Mouse (Mus musculus) heart, postnatal 25 days (tissue): ENCODE results near the gene Azin2. TPM values are rescaled to one million over a fixed set of nuclear protein-coding genes. Genes with fewer than 3 reads are reported as not detected.

Source experiments
- DNase-seq: peaks from one replicate; pipeline ENCODE4 v3.0.0; 2022; ENCODE audit warnings: low spot score
- intact Hi-C: fragments of 180-260 bp; cut with DNase I; formaldehyde crosslinking; loops from one replicate; pipeline ENCODE4 v1.15.1; 2025
- total RNA-seq, 2 experiments: library from RNA; stranded (reverse); gene quantifications; 2 replicates each; pipeline ENCODE4 v1.2.3; 2021

The Azin2 gene
- total RNA-seq, 2 experiments from 2014 or later: 2.1 to 3.2 TPM

DNA sequence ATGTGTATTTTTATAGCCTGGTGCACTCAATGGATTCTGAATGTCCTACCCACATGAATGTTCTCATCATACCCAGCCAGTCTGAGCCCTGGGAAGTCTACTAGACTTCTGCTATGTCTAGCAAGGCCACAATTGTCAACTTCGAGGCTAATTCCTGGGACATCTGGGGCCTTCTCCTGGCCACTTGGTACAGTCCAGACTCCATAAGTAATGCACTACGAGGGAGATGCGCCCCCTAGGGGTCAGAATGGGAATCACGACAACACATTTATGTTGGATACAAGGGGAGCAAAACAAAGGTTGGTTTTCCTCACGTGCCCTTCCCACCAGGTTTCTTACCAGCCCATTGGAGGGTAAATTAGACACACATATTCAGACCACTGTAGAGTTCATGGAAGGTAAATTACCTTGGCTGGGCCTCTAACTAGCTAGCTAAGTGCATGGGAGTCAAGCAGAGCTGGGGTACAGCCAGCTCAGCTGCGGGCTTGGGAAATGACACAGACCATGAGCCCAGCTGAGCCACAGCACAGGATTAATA is 14.0 kb downstream of the Azin2 start:
- no peak for DNase-seq
- intact Hi-C loops: no loop called here

- no peak for DNase-seq
- intact Hi-C loops: no loop called here
Measured at GRCm38 (mm10) chr4:128947326-128947933, 14.8 kb downstream of the Azin2 start.

DNA sequence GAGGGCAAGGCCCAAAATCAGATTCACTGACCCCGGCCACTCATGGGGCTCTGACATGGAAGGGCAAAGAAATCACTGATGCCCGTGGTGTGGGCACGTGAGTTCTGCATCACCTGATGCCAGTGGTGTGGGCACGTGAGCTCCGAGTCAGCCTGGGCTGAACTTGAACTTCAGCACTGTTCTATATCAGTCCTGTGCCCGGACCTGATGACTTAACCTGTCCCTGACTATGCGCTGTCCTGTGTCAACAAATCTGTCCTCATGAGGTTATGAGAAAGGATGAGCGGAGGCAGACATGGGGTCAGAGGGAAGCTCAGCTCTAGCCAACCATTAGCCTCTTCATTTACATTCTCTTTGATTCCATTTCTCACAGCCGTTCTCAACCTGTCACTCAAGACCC is 15.5 kb downstream of the Azin2 start:
- intact Hi-C loops: no loop called here
- DNase-seq: no peak

- DNase-seq: no peak
- intact Hi-C loops: no loop called here
Measured at GRCm38 (mm10) chr4:128942346-128942745, 19.9 kb downstream of the Azin2 start.

GRCm38 (mm10) chr4:128935595-128935994 is 26.6 kb downstream of the Azin2 start:
- DNase-seq: no peak
- intact Hi-C loops: no loop called here

DNA sequence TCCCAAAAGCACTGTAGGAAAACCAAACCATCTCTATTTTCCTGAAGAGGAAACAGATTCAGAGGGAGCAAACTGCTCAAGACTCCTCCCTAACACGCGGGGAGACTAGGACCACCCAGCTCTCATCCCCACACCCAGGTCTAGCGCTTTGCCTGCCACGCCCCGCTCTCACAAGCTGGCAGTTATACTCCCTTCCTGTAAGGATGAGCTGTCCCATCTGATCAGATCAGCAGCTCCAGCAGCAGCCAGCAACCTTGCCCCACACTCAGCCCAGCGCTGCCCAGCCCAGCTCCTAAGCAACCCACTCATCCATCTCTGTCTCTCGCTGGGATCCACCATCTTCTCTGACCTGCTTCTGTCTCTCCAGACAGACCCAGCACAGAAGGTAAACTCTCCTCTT is 29.5 kb downstream of the Azin2 start:
- intact Hi-C loops: no loop called here

GRCm38 (mm10) chr4:128924841-128925606 is 37.2 kb downstream of the Azin2 start:
- DNase-seq: peak; percentile 53
- intact Hi-C loops: loop anchor here (5.0 kb wide), 1 partner anchor 157 kb away; no protein-coding TSS in a partner anchor

More for the DNA sequence above, 29.5 kb downstream of the Azin2 start:
- no peak for DNase-seq

DNA sequence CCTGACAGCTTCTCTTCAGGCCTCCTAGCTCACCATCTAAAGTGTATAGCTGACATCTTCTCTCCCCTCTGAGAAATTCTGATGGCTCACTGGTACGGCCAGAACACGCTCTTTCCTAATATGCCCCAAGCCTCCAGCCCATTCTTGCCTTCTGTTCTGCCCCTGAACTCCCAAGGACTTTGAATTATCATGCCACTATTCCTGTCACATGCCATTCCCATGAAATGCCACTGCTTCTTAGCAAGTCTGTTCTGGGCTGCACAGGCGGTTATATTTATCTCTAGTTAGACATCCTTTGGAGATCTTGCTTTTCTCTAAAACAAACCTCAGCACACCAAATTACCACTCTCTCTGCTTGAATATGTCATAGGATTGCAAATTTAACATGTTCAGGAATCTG is 38.6 kb downstream of the Azin2 start:
- intact Hi-C loops: no loop called here
- DNase-seq: no peak

DNA sequence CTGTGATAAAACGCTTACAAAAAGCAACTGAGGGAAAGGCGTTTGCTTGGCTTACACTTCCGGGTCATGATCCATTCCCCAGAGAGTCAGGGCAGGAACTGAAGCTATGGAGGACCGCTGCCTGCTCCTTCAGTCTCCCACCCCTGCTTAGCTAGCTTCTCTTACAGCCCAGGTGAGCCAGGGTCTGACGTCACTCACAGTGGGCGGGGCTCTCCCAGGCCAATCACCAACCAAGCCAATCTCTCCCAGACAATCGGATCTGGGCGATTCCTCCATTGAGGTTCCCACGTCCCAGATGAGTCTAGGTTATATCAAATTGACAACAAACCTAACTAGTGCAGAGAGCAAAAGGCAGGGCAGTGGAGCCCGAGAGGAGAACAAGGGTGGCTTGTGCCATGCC is 43.1 kb downstream of the Azin2 start:
- no peak for DNase-seq
- intact Hi-C loops: no loop called here

GRCm38 (mm10) chr4:128918187-128918586 is 44.1 kb downstream of the Azin2 start:
- intact Hi-C loops: no loop called here
- no peak for DNase-seq

DNA sequence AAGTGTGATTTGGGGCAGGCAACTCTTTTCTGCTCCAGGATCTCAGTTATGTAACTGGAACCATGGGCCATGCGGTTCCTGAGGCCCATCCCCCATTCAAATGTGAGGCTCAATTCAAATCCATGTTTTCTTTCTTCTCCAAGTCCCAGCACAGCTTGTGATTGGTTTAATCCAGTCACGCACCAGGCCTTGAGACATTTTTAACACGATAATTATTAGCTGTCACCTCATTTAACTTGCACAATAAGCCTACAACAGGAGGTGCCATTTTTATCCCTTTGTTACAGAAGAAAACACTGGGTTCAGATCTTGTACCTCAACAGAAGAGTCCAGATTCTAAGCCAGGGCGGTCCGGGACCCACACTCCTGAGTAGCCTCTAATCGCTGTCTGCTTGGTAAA is 44.5 kb downstream of the Azin2 start:
- no peak for DNase-seq
- intact Hi-C loops: no loop called here

GRCm38 (mm10) chr4:128917119-128917518 is 45.1 kb downstream of the Azin2 start:
- DNase-seq: no peak
- intact Hi-C loops: no loop called here

GRCm38 (mm10) chr4:128913794-128914193 is 48.4 kb downstream of the Azin2 start:
- DNase-seq: no peak
- intact Hi-C loops: no loop called here

GRCm38 (mm10) chr4:128912085-128912484 is 50.2 kb downstream of the Azin2 start:
- intact Hi-C loops: no loop called here

DNA sequence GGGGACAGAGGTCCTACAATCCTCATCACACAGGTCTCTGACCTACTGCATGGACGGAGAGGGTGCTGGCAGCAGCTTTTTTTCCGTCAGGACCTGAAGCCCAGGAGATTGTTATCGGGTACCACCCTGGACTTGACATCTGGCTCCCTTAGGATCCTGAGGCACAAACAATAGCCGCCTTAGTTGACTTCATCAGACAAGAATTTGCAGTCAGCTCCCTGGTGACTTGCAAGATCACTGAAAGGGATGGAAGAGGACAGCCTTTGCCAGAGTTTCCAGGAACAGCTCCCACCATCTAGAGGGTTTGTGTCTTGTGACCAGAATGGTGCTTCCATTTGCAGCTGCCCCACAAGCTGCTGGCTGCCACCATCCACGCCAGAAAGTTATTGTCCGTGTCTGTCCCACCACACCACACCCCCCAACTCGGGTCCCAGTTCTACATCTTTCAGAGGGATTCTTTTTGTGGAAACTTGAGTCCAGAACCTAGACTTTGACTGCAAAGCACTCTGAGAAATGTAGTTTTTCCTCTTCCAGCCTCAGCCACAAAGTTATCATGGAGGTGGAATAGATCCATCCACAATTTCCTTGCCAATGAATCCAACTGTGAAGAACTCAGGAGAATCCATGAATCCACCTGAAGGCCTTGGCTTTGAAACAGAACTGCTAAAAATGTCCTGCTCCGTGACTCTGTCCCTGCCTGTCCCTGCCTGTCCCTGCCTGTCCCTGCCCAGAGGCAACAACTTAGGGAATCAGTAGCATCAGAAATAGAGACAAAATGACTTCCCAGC is 51.8 kb downstream of the Azin2 start:
- intact Hi-C loops: no loop called here
- no peak for DNase-seq

More at GRCm38 (mm10) chr4:128912085-128912484, 50.2 kb downstream of the Azin2 start:
- no peak for DNase-seq

DNA sequence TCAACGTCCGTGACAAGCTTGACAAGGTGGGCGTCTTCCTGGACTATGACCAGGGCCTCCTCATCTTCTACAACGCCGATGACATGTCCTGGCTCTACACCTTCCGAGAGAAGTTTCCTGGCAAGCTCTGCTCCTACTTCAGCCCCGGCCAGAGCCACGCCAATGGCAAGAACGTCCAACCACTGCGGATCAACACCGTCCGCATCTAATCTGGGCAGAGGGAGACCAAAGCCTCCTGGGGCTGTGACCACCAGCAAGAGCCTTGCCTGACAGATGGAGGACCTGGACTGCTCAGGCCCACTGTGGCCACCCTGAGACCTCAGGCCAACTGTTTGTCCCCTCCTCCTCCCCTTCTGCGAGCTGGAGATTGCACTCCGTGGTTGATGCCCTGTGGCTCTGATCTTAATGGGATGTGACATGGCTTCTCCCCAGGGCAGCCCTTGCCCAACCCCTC is 52.8 kb downstream of the Azin2 start:
- intact Hi-C loops: no loop called here

GRCm38 (mm10) chr4:128908586-128909377 is 53.5 kb downstream of the Azin2 start:
- no peak for DNase-seq
- intact Hi-C loops: loop anchor here (1.0 kb wide), 1 partner anchor 178 kb away; no protein-coding TSS in a partner anchor

More for the DNA sequence above, 52.8 kb downstream of the Azin2 start:
- no peak for DNase-seq

GRCm38 (mm10) chr4:128907238-128907968 is 54.8 kb downstream of the Azin2 start:
- DNase-seq: no peak
- intact Hi-C loops: no loop called here

DNA sequence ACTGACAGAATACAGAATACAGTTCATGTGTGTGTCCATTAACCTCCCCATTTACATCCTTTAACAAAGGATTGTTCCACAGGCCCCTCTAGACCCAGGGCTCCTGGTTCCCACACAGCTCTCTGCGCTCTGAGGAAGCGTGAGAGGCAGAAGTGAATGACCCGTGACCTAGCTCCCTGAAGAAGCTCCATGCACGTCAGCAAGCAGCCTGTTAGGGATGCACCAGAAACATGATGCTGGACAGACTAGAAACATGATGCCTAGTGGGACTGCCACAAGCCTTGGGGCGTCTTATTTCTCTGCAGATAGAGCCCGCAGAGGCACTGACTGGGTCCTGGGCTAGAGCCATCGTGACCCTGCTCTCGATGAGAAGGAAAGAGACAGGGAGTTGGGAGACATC is 55.5 kb downstream of the Azin2 start:
- intact Hi-C loops: no loop called here
- no peak for DNase-seq
